Mouse (Mus musculus): ENCODE data around the gene Mxd4.

Gene Mxd4

DNA sequence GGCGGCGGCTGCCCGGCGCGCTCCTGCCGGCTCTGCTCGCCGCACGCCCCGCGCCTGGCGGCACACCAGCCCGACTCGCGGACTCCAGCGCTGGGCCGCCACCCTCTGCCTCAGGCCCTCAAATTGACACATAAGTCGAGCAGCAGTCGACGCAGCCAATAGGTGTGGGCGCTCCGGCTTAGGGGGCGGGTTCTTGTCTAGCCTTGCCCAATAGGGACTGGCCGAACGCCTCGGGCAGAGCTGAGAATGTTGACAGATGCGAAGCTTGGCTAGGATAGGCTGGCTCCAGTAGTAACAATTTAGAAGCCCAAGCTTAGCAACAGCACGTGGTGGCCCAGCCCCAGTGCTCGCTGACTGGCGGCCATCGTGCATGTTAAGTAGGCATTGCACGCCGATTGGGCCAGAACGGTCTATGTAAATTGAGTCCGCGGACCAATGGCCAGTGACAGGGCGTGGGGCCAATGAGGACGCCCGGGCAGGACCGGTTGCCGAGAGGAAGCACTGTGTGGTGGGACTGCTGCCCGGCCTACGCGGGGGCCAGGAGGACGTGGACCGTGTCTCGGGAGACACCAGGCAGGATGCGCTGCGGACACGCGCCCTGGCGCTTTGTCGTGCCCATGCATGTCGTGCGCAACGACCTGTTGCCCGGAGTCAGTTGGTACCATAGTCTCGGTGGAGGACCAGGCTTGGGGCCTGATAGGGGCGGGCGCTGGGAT lies at the start of gene Mxd4:
Gene Mxd4, minus strand, starts transcription at position 120 of the 716 bp plus-strand sequence.
- DNase-seq (ENCODE audit: inconsistent age in 2 of 2, low spot score in 1 of 2): peak; percentile 99 to 100

DNA sequence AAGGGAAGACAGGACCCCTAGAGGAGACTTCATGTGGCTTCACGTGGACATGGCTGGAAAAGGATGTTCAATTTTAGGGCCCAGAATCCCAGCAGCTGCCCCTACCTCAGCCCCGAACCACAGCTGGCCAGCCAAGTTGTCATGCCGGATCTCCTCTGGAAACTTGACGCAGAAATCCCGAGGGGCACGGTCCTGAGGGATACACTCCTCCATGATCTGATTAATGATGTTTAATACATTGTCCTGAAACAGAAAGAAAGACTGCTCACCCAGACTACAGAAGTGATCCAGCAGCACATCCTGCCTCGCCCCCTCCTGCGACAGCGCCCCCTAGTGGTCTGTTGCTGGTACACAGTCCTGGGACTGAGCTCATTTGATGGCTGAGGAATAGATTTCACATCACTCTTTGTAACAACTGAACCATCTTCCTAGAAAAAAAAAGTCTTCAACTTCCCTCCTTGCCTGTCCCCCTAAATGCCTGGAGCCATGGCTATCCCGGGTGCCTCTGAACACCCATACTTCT lies 48.4 kb upstream of the Mxd4 start:
- DNase-seq (ENCODE audit: inconsistent age in 2 of 2, low spot score in 1 of 2): peak in 1 of 2 experiments; percentile 74

GRCm38 (mm10) chr5:34235056-34235455 lies 47.5 kb upstream of the Mxd4 start:
- no peak for DNase-seq (ENCODE audit: inconsistent age in 2 of 2, low spot score in 1 of 2)

- DNase-seq (ENCODE audit: inconsistent age in 2 of 2, low spot score in 1 of 2): no peak
Measured at GRCm38 (mm10) chr5:34233221-34233515, 45.6 kb upstream of the Mxd4 start.

- no peak for DNase-seq (ENCODE audit: inconsistent age in 2 of 2, low spot score in 1 of 2)
Measured at GRCm38 (mm10) chr5:34232481-34233220, 45.1 kb upstream of the Mxd4 start.

DNA sequence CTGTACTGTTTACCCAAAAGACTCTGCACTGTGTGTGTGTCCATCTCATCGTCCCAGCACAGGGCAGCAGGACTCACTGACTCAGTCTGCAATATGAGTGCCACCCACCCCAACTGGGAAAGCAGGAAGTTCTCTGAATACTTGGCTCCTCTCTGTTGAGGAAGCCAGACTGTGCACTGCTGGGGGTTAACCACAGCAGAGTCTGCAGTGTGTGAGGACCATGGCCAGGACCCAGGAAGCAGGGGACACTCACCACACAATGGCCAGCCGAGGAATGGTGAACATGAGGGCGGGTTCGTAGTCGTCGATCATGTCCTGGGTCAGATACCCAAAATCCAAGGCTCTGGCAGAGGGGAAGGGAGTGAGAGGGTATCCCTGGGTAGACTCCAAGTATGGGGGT lies 44.4 kb upstream of the Mxd4 start:
- DNase-seq (ENCODE audit: inconsistent age in 2 of 2, low spot score in 1 of 2): peak in 1 of 2 experiments; percentile 40

- DNase-seq (ENCODE audit: inconsistent age in 2 of 2, low spot score in 1 of 2): no peak
Measured at GRCm38 (mm10) chr5:34230599-34231485, 43.3 kb upstream of the Mxd4 start.

GRCm38 (mm10) chr5:34229503-34229902 lies 42.0 kb upstream of the Mxd4 start:
- DNase-seq (ENCODE audit: inconsistent age in 2 of 2, low spot score in 1 of 2): no peak

DNA sequence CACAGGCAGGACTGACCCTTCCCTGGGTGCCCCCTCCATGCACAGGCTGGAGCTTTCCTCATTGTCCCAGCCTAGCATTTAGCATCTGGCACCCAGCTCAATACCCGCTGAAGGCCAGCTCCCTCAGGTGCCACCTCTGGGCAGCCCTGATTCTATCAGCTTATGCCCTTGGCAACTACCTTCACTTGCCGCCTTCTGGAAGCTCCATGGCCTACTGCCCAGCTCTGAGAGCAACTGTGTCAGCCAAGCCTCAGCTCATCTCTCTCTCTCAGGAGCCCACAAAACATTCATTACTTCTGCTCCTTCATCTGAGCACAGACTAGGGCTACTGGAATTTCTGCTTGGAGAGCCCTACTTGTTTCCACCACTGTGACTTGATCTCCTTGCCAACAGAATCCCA lies 38.0 kb upstream of the Mxd4 start:
- DNase-seq (ENCODE audit: inconsistent age in 2 of 2, low spot score in 1 of 2): no peak

GRCm38 (mm10) chr5:34224515-34224914 lies 37.0 kb upstream of the Mxd4 start:
- no peak for DNase-seq (ENCODE audit: inconsistent age in 2 of 2, low spot score in 1 of 2)

- no peak for DNase-seq (ENCODE audit: inconsistent age in 2 of 2, low spot score in 1 of 2)
Measured at GRCm38 (mm10) chr5:34220001-34220400, 32.5 kb upstream of the Mxd4 start.

GRCm38 (mm10) chr5:34218672-34219071 lies 31.2 kb upstream of the Mxd4 start:
- DNase-seq (ENCODE audit: inconsistent age in 2 of 2, low spot score in 1 of 2): no peak

DNA sequence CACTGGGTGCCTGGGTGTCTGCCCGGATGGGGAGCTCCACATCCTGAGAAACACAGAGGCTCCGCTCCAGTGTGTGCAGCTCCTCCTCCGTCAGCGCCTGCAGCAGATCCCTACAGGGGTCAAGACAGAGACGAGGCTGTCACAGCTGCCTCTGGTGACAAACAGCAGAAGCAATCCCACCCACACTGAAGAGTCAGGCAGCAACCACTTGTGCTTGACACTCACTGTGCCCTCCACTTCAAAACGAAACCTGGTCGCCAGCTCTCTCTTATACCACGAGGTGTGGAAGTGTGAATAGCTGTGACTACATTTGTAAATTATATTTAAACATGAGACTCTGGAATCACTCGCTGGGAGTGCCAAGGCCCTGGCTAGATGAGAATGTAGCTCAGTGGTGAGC lies 30.2 kb upstream of the Mxd4 start:
- no peak for DNase-seq (ENCODE audit: inconsistent age in 2 of 2, low spot score in 1 of 2)

- DNase-seq (ENCODE audit: inconsistent age in 2 of 2, low spot score in 1 of 2): no peak
Measured at GRCm38 (mm10) chr5:34216025-34216424, 28.5 kb upstream of the Mxd4 start.

DNA sequence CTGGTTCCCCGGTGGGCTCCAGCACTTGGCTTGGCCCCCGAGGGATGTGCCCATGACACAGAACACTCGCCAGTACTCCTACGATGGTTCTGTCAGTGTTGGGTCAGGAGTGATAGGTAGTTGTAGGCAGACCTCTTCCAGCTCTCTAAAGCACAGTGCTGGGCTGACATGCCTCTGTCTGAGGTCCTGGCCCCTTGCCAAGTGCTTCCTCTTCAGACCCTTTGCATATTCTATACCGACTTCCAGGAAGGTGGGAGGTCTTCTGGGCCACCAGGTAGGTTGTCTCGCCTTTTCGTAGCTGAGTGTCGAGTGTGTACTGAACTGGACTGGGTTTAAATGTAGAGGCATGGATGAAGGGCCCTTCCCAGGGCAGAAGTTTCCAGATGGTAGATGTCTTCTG lies 26.1 kb upstream of the Mxd4 start:
- no peak for DNase-seq (ENCODE audit: inconsistent age in 2 of 2, low spot score in 1 of 2)

- DNase-seq (ENCODE audit: inconsistent age in 2 of 2, low spot score in 1 of 2): peak; percentile 74 to 90
Measured at GRCm38 (mm10) chr5:34210279-34210678, 22.8 kb upstream of the Mxd4 start.

GRCm38 (mm10) chr5:34207503-34207902 lies 20.0 kb upstream of the Mxd4 start:
- no peak for DNase-seq (ENCODE audit: inconsistent age in 2 of 2, low spot score in 1 of 2)

DNA sequence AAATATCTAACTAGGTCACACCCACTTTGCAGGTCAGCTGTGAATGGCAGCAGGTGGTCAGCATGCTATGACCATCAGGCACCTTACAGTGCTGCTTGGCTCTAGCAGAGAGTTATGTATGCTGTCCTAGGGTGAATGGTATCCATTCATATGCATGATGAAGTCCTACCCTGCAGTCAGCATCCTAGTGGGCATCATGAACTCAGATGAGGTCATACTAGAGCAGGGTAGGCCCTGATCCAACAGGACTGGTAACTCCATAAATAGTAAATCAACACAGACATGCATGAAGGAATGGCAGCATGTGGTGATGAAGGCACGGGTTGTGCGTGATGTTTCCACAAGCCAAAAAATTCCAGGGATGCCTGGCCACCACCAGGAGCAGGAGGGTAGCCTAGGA lies 18.3 kb upstream of the Mxd4 start:
- no peak for DNase-seq (ENCODE audit: inconsistent age in 2 of 2, low spot score in 1 of 2)

DNA sequence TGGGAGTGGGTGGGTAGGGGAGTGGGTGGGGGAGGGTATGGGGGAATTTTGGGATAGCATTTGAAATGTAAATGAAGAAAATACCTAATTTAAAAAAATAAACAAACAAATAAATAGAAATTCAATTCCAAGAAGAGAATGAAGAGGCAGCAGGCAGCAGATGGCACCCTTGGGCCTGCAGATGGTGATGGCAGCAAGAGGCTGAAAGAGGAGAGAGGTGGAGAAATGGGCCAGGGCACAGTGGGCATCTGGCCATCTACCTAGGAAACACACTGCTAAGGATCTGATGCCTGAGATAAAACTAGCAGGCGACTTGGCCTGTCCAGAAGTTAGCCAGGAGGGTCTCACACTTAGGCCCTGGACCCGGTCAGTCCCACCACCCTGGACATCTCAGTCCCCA lies 17.4 kb upstream of the Mxd4 start:
- no peak for DNase-seq (ENCODE audit: inconsistent age in 2 of 2, low spot score in 1 of 2)

DNA sequence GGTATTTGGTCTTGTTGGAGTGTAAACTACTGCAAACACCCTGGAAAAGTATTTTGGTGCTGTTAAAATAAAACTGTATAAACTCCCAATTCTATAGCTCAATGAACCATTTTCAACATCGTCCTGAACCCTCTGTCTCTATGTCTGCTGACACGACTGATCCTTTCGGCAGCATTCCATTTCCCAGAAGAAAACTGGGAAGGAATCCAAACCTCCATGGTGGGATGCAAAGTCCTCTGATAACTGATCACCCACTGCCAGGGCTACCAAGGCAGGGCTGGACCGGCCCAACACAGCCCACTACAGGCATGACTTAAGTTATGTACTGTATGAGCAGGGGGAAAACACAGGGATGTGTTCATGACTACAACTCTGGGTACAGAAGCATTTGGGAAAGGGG lies 14.5 kb upstream of the Mxd4 start:
- DNase-seq (ENCODE audit: inconsistent age in 2 of 2, low spot score in 1 of 2): no peak

- DNase-seq (ENCODE audit: inconsistent age in 2 of 2, low spot score in 1 of 2): peak in 1 of 2 experiments; percentile 73
Measured at GRCm38 (mm10) chr5:34201396-34201795, 13.9 kb upstream of the Mxd4 start.

DNA sequence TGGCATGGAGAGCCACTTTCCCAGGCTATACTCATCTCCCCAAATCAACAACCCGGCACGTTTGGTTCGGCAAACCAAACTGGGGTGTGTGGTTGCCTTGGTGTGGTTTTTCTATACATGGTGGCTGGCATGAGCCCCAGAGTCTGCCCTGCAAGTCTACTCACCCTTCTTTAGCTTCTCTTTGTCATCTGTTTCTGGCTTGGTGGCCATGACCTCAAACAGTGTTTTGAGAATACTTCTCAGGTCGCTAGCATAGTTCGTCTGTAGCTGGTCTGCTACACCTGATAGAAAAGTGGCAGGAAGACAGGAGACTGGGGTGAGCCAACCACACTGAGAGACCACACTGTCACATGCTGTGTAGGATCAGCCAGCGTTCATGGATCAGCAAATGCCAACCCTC lies 11.1 kb upstream of the Mxd4 start:
- DNase-seq (ENCODE audit: inconsistent age in 2 of 2, low spot score in 1 of 2): no peak

All from adrenal gland, adult (tissue).